Mouse (Mus musculus) brain, embryonic 18.5 days (tissue): ENCODE results near the gene Olfr180.
A peak's percentile ranks its signal among the peaks of the same experiment; 100 is the strongest.

ENCODE experiments used
- DNase-seq: peaks from one replicate; pipeline ENCODE4 v3.0.0-alpha.2; 2012; ENCODE audit warnings: low read depth, low spot score

Gene Olfr180

GRCm38 (mm10) chr16:58929292-58929691, at the start of gene Olfr180:
Gene Olfr180, minus strand, starts transcription at chr16:58929392.
- DNase-seq = no peak

GRCm38 (mm10) chr16:58928655-58929054, 537 bp downstream of the Olfr180 start, which contains the start of gene Olfr181:
Gene Olfr181, minus strand, starts transcription at chr16:58928755.
- DNase-seq = no peak

- no peak for DNase-seq
Observed at GRCm38 (mm10) chr16:58891963-58892362, 37.2 kb downstream of the Olfr180 start, which contains the start of gene Olfr178. Gene Olfr178, minus strand, starts transcription at chr16:58892063.

- DNase-seq = peak; percentile 14
Observed at GRCm38 (mm10) chr16:58884416-58884815, 44.8 kb downstream of the Olfr180 start.

GRCm38 (mm10) chr16:58874668-58875067, 54.5 kb downstream of the Olfr180 start, which contains the start of gene Olfr177:
Gene Olfr177, minus strand, starts transcription at chr16:58874768.
- no peak for DNase-seq
